Mouse (Mus musculus) cerebellum, adult (tissue): ENCODE data around the gene Olfr248.
"Not testable (repeated sequence)": the region's sequence is repeated elsewhere in the genome, so short reads cannot be mapped to it uniquely, and the experiment has no call there.

Source experiments
- ATAC-seq: cut with Nextera tagmentation; 2 replicates; pipeline ENCODE4 v1.9.2; 2017; ENCODE audit warnings: mild to moderate bottlenecking, moderate library complexity, mixed read lengths; ENCODE audit not compliant: insufficient number of reproducible peaks, low FRiP score, low TSS enrichment

Gene Olfr248

GRCm38 (mm10) chr1:174390746-174391145 lies at the start of gene Olfr248:
Olfr248 (plus strand) TSS chr1:174391046.
- no peak for ATAC-seq

- ATAC-seq, result not testable (repeated sequence)
Observed at GRCm38 (mm10) chr1:174353636-174354035, 37.2 kb upstream of the Olfr248 start.

GRCm38 (mm10) chr1:174354640-174355039 lies 36.2 kb upstream of the Olfr248 start:
- no peak for ATAC-seq

GRCm38 (mm10) chr1:174364882-174365451 lies 25.9 kb upstream of the Olfr248 start, which contains the start of gene Olfr417:
Olfr417 (plus strand) TSS chr1:174365122.
- ATAC-seq, result no peak

GRCm38 (mm10) chr1:174373799-174374198 lies 17.0 kb upstream of the Olfr248 start:
- ATAC-seq, result no peak

- ATAC-seq, result no peak
Observed at GRCm38 (mm10) chr1:174422959-174423358, 32.1 kb downstream of the Olfr248 start.

GRCm38 (mm10) chr1:174423764-174424163 lies 32.9 kb downstream of the Olfr248 start, which contains the start of gene Olfr414:
Olfr414 (plus strand) TSS chr1:174424064.
- ATAC-seq, result no peak

GRCm38 (mm10) chr1:174426180-174426986 lies 35.5 kb downstream of the Olfr248 start:
- no peak for ATAC-seq

GRCm38 (mm10) chr1:174427402-174427801 lies 36.6 kb downstream of the Olfr248 start:
- ATAC-seq, result no peak

GRCm38 (mm10) chr1:174428407-174428806 lies 37.6 kb downstream of the Olfr248 start:
- ATAC-seq, result no peak

GRCm38 (mm10) chr1:174434121-174434520 lies 43.3 kb downstream of the Olfr248 start:
- ATAC-seq, result no peak
